Mouse (Mus musculus) cerebellum, adult 9-10 months (tissue): ENCODE results near the gene Plekha1.

Source experiments
- DNase-seq: peaks from one replicate; pipeline ENCODE4 v3.0.0; 2022

The Plekha1 gene

GRCm38 (mm10) chr7:130930401-130930800, 64.8 kb downstream of the Plekha1 start:
- no peak for DNase-seq

GRCm38 (mm10) chr7:130932921-130933320, 67.4 kb downstream of the Plekha1 start:
- DNase-seq, result no peak

GRCm38 (mm10) chr7:130934654-130935053, 69.1 kb downstream of the Plekha1 start:
- DNase-seq, result no peak

GRCm38 (mm10) chr7:130935421-130935792, 69.9 kb downstream of the Plekha1 start:
- no peak for DNase-seq

- DNase-seq, result no peak
These were observed 70.4 kb downstream of the Plekha1 start, which contains the start of gene Htra1 for GRCm38 (mm10) chr7:130935793-130936471. TSS of gene Htra1 (plus strand) at chr7:130936111.

- DNase-seq, result no peak
These were observed 71.0 kb downstream of the Plekha1 start for GRCm38 (mm10) chr7:130936472-130936951.

- DNase-seq, result no peak
These were observed 71.8 kb downstream of the Plekha1 start for GRCm38 (mm10) chr7:130937266-130937841.

GRCm38 (mm10) chr7:130938005-130938404, 72.4 kb downstream of the Plekha1 start:
- DNase-seq, result no peak

GRCm38 (mm10) chr7:130938896-130939295, 73.3 kb downstream of the Plekha1 start:
- no peak for DNase-seq

- no peak for DNase-seq
These were observed 75.2 kb downstream of the Plekha1 start for GRCm38 (mm10) chr7:130940733-130941132.

- no peak for DNase-seq
These were observed 77.8 kb downstream of the Plekha1 start for GRCm38 (mm10) chr7:130943280-130943895.

GRCm38 (mm10) chr7:130944766-130945475, 79.4 kb downstream of the Plekha1 start:
- DNase-seq, result no peak

GRCm38 (mm10) chr7:130945730-130946129, 80.2 kb downstream of the Plekha1 start:
- no peak for DNase-seq

GRCm38 (mm10) chr7:130946303-130946702, 80.7 kb downstream of the Plekha1 start:
- no peak for DNase-seq

- DNase-seq, result no peak
These were observed 83.1 kb downstream of the Plekha1 start for GRCm38 (mm10) chr7:130948563-130949208.

- peak; percentile 70 for DNase-seq
These were observed 83.8 kb downstream of the Plekha1 start for GRCm38 (mm10) chr7:130949331-130949751.

- DNase-seq, result no peak
These were observed 84.9 kb downstream of the Plekha1 start for GRCm38 (mm10) chr7:130950482-130950881.

GRCm38 (mm10) chr7:130951004-130951403, 85.4 kb downstream of the Plekha1 start:
- no peak for DNase-seq

- DNase-seq, result no peak
These were observed 87.8 kb downstream of the Plekha1 start for GRCm38 (mm10) chr7:130953376-130953775.

- DNase-seq, result peak; percentile 76
These were observed 88.6 kb downstream of the Plekha1 start for GRCm38 (mm10) chr7:130954177-130954601.

- DNase-seq, result no peak
These were observed 93.0 kb downstream of the Plekha1 start for GRCm38 (mm10) chr7:130958551-130958950.

- DNase-seq, result no peak
These were observed 94.3 kb downstream of the Plekha1 start for GRCm38 (mm10) chr7:130959868-130960267.

- no peak for DNase-seq
These were observed 95.9 kb downstream of the Plekha1 start for GRCm38 (mm10) chr7:130961429-130961828.
